Mouse (Mus musculus): ENCODE measurements around the gene Vat1.
"Not testable (repeated sequence)": the region's sequence is repeated elsewhere in the genome, so short reads cannot be mapped to it uniquely, and the experiment has no call there.

The Vat1 gene

GRCm38 (mm10) chr11:101442127-101442693, 23.8 kb downstream of the Vat1 start, which contains the start of gene Rpl27:
TSS of gene Rpl27 (plus strand) at chr11:101442298.
- peak; percentile 100 for DNase-seq (ENCODE audit: low read depth, low spot score)

- not testable (repeated sequence) for DNase-seq (ENCODE audit: low read depth, low spot score)
These were observed 24.4 kb downstream of the Vat1 start for GRCm38 (mm10) chr11:101441450-101442126.

- DNase-seq (ENCODE audit: low read depth, low spot score), result not testable (repeated sequence)
These were observed 28.0 kb downstream of the Vat1 start for GRCm38 (mm10) chr11:101438006-101438405.

- DNase-seq (ENCODE audit: low read depth, low spot score), result no peak
These were observed 29.1 kb downstream of the Vat1 start for GRCm38 (mm10) chr11:101436916-101437315.

- DNase-seq (ENCODE audit: low read depth, low spot score), result no peak
These were observed 30.2 kb downstream of the Vat1 start for GRCm38 (mm10) chr11:101435831-101436230.

- no peak for DNase-seq (ENCODE audit: low read depth, low spot score)
These were observed 32.6 kb downstream of the Vat1 start for GRCm38 (mm10) chr11:101433396-101433795.

- no peak for DNase-seq (ENCODE audit: low read depth, low spot score)
These were observed 34.7 kb downstream of the Vat1 start for GRCm38 (mm10) chr11:101431327-101431726.

GRCm38 (mm10) chr11:101426165-101426564, 39.9 kb downstream of the Vat1 start:
- no peak for DNase-seq (ENCODE audit: low read depth, low spot score)

GRCm38 (mm10) chr11:101424925-101425813, 40.9 kb downstream of the Vat1 start, which contains the start of the genes Rundc1 and Ptges3l:
TSS of gene Rundc1 (plus strand) at chr11:101425085.
TSS of gene Ptges3l (minus strand) at chr11:101425333.
- peak; percentile 95 for DNase-seq (ENCODE audit: low read depth, low spot score)

GRCm38 (mm10) chr11:101424105-101424851, 41.8 kb downstream of the Vat1 start, which contains the start of gene Gm27029:
TSS of gene Gm27029 (minus strand) at chr11:101424796.
- no peak for DNase-seq (ENCODE audit: low read depth, low spot score)

- DNase-seq (ENCODE audit: low read depth, low spot score), result no peak
These were observed 45.9 kb downstream of the Vat1 start for GRCm38 (mm10) chr11:101420148-101420547.

- DNase-seq (ENCODE audit: low read depth, low spot score), result no peak
These were observed 46.4 kb downstream of the Vat1 start for GRCm38 (mm10) chr11:101419610-101420009.

GRCm38 (mm10) chr11:101418991-101419390, 47.0 kb downstream of the Vat1 start:
- no peak for DNase-seq (ENCODE audit: low read depth, low spot score)

GRCm38 (mm10) chr11:101417101-101417855, 48.8 kb downstream of the Vat1 start, which contains the start of gene Aarsd1:
TSS of gene Aarsd1 (minus strand) at chr11:101417615.
- DNase-seq (ENCODE audit: low read depth, low spot score), result peak; percentile 89

GRCm38 (mm10) chr11:101416433-101417100, 49.5 kb downstream of the Vat1 start:
- no peak for DNase-seq (ENCODE audit: low read depth, low spot score)

GRCm38 (mm10) chr11:101415306-101415705, 50.7 kb downstream of the Vat1 start:
- DNase-seq (ENCODE audit: low read depth, low spot score), result peak; percentile 11
